Mouse (Mus musculus) liver, adult 2 months (tissue): ENCODE measurements at regions not wholly inside any gene's neighbourhood (a gene's known extent, or its start where the extent isn't known, plus 50 kb on each side); places are given as distances from the start of the nearest gene placed in this dataset.

ENCODE experiments used
- CTCF ChIP-seq: fragments of 200-500 bp; IDR thresholded peaks from 2 replicates; pipeline ENCODE4 v1.5.1; 2011; ENCODE audit warnings: low read depth, low read length, control low read depth
- POLR2A ChIP-seq: fragments of 200-500 bp; IDR thresholded peaks from 2 replicates; pipeline ENCODE4 v1.6.1; 2011; ENCODE audit warnings: low read length, control low read depth; ENCODE audit not compliant: insufficient read depth; ENCODE audit errors: extremely low read depth

DNA sequence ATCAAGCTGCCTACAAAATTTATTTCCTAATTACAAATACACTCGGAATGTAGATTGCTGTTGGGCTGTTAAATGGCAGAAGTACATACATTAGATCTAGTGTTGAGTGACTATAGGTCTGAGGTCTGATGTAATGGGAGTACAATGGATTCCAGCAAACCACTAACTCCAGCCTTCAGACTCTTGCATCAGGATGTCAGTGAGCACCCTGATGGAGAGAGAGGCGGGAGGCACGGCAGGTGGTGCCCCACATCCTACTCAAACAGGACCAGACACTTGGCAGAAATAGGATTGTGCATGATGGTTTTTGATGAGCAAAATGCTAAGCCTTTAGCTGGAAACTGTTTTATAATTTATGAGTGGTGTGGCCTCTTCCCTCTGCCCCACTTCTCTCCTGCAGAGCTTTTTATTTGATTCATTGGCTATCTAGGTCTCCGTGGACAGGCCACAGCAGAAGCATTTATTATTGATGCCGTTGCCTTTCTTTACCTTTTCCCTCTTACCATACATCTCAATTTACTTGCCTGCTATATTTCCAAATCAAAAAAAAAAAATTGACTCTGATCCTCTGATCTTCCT is 376.5 kb downstream of the Fgf9 start:
- TF ChIP-seq POLR2A (no peak), CTCF (no peak)
